ENCODE assay signal across 8 mouse cellular contexts in genomic region chr5:110023694-110024427, GRCm38 (mm10). TPM values are rescaled to one million over a fixed set of nuclear protein-coding genes. Genes with fewer than 3 reads are reported as not detected.
DNase-seq lines count a peak whose midpoint lies in the region; ATAC-seq and TF ChIP-seq lines count a peak whose summit lies in the region.
"Not testable (repeated sequence)": the region's sequence is repeated elsewhere in the genome, so short reads cannot be mapped to it uniquely, and the experiment has no call there.

No protein-coding gene starts in this region.

- WGBS in hindbrain, embryonic 12.5 days, result 52% methylated on average over 8 of the region's 8 CpGs
- 37% methylated on average over 8 of the region's 8 CpGs for WGBS in liver, postnatal 0 days (ENCODE audit: insufficient replicate concordance)
- 46% methylated on average over 8 of the region's 8 CpGs for WGBS in neural tube, embryonic 13.5 days

- peak; percentile 79 for TF ChIP-seq CTCF in layer of hippocampus, adult 2 months (conservative IDR thresholded peaks at IDR 0.05)
- TF ChIP-seq CTCF in liver, postnatal 0 days (IDR thresholded peaks at IDR 0.05; ENCODE audit: low read depth), result peak; percentile 70

- H3K4me3 ChIP-seq in hindbrain, embryonic 12.5 days; layer of hippocampus, adult 2 months; liver, postnatal 0 days (ENCODE audit: low read depth, low read length): not testable (repeated sequence)
- peak overlapping the region; percentile 18 for H3K4me3 ChIP-seq in neural tube, embryonic 13.5 days

- not testable (repeated sequence) for H3K27ac ChIP-seq in hindbrain, embryonic 12.5 days; layer of hippocampus, adult 2 months; liver, postnatal 0 days (ENCODE audit: low read depth); neural tube, embryonic 13.5 days (replicated peaks)

- H3K9ac ChIP-seq in hindbrain, embryonic 12.5 days; liver, postnatal 0 days (replicated peaks): not testable (repeated sequence)
- peak overlapping the region; percentile 41; the same call in 1 of the 2 replicates for H3K9ac ChIP-seq in neural tube, embryonic 13.5 days

- not testable (repeated sequence) for H3K4me1 ChIP-seq in hindbrain, embryonic 12.5 days; liver, postnatal 0 days (ENCODE audit: insufficient read depth); neural tube, embryonic 13.5 days (replicated peaks)

- peak; percentile 60 for ATAC-seq in hindbrain, embryonic 12.5 days (ENCODE audit: low FRiP score)
- ATAC-seq in liver, postnatal 0 days, result peak; percentile 51; the same call in 1 of the 2 replicates
- ATAC-seq in neural tube, embryonic 13.5 days (ENCODE audit: low read depth), result peak; percentile 76

- DNase-seq in NIH3T3 (ENCODE audit: low read depth), result peak; percentile 66
- DNase-seq in cerebellum, postnatal 10 days, result peak; percentile 78 to 80
- DNase-seq in frontal cortex, postnatal 10 days (ENCODE audit: low spot score in 2 of 2), result peak; percentile 13 to 54
- DNase-seq in layer of hippocampus, adult 2 months (ENCODE audit: low spot score in 2 of 2), result peak; percentile 26 to 37
- peak; percentile 35 for DNase-seq in liver, postnatal 0 days
- peak; percentile 41 for DNase-seq in thymus, postnatal 14 days

- H3K36me3 ChIP-seq in hindbrain, embryonic 12.5 days; liver, postnatal 0 days (replicated peaks; ENCODE audit: insufficient read depth, low read length); neural tube, embryonic 13.5 days: not testable (repeated sequence)

- not testable (repeated sequence) for TF ChIP-seq EP300 in liver, postnatal 0 days (IDR thresholded peaks at IDR 0.05; ENCODE audit: low read depth)

- H3K27me3 ChIP-seq in hindbrain, embryonic 12.5 days; liver, postnatal 0 days (ENCODE audit: insufficient read depth, low read length); neural tube, embryonic 13.5 days: not testable (repeated sequence)

- not testable (repeated sequence) for H3K4me2 ChIP-seq in hindbrain, embryonic 12.5 days (replicated peaks)
- 0 out of 2 replicates have a peak overlapping the region, but pooled peaks have one; percentile 4 for H3K4me2 ChIP-seq in liver, postnatal 0 days (ENCODE audit: low read depth, low read length)
- peak overlapping the region; percentile 41 for H3K4me2 ChIP-seq in neural tube, embryonic 13.5 days

- H3K9me3 ChIP-seq in hindbrain, embryonic 12.5 days (replicated peaks); liver, postnatal 0 days (ENCODE audit: low read length); neural tube, embryonic 13.5 days: not testable (repeated sequence)

RNA-seq across cellular contexts. Expression of gene Zfp932, which starts 27.5 kb away (rescaled TPM):
- polyA plus RNA-seq in hindbrain, embryonic 12.5 days (2016; fragmentation: Nextera tagmentation; extraction: Ambion mirVana), result 22.2 and 25.1 TPM in 2 replicates
- total RNA-seq in layer of hippocampus, adult 2 months (2021), result 10 to 100 TPM; 55.7 to 60.0 TPM
- 5.2 and 6.3 TPM in 2 replicates for polyA plus RNA-seq in liver, postnatal 0 days (2015; fragmentation: Nextera tagmentation; extraction: Ambion mirVana)
- 25.7 and 27.0 TPM in 2 replicates for polyA plus RNA-seq in neural tube, embryonic 13.5 days (2015; fragmentation: Nextera tagmentation; extraction: Ambion mirVana)

RNA-seq across cellular contexts. Expression of gene Gm17655, which starts 48.5 kb away (rescaled TPM):
- 5.4 and 7.5 TPM in 2 replicates for polyA plus RNA-seq in hindbrain, embryonic 12.5 days (2016; fragmentation: Nextera tagmentation; extraction: Ambion mirVana)
- total RNA-seq in layer of hippocampus, adult 2 months (2021), result 10 to 100 TPM in 1 of 2 experiments, 1 to 10 TPM in 1; 8.7 to 12.1 TPM
- 0.62 and 1.2 TPM in 2 replicates for polyA plus RNA-seq in liver, postnatal 0 days (2015; fragmentation: Nextera tagmentation; extraction: Ambion mirVana)
- 3.5 and 4.0 TPM in 2 replicates for polyA plus RNA-seq in neural tube, embryonic 13.5 days (2015; fragmentation: Nextera tagmentation; extraction: Ambion mirVana)
